Mouse (Mus musculus) adrenal gland, adult (tissue): ENCODE data around the gene Agrp.

Source experiments
- DNase-seq, 2 experiments: peaks; one replicate each; pipeline ENCODE4 v3.0.0; 2022 to 2023; ENCODE audit warnings: low spot score in 1 of 2; ENCODE audit not compliant: inconsistent age in 2 of 2

Agrp gene

DNA sequence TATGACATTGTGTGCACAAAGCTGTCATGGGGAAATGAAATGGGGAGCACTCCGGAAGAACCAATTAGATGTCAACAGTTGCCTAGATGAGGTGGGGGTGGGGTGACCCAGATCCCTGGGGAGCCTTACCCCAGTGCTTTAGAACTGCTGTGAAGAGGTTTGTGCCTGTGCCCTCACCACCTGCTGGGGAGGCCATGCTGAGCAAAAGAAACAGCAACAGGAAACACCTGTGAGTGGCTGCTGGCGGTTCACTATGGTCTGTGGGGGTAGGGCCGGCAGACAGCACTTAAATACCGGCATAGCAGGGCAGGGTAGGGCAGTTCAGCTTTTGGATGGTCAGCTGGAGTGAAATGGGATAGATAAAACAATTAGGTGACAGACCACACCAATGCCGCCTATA is 14.1 kb downstream of the Agrp start:
- DNase-seq: no peak

- DNase-seq: peak; percentile 90 to 97
These were observed 14.7 kb downstream of the Agrp start for GRCm38 (mm10) chr8:105622421-105622920.

DNA sequence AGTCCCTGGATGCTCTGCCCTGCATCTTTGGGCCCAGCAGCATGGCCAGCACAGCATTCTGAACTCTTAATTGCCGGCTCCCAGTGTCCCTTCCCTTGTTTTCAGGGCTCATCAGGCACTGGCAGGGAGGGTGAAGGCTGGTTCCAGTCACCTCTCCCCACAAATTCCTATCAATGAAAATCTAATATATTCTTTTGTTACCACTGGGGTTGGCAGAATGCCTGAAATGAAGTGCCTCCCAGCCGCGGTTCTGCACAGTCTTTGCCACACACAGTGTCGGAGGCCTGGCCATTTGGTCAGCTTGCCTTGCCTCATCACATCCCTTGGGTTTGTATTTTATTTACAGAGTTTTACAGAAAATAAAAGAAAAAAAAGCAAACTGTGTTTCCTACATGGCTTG is 15.4 kb downstream of the Agrp start:
- DNase-seq: no peak

GRCm38 (mm10) chr8:105620946-105621720 is 16.1 kb downstream of the Agrp start:
- peak in 1 of 2 experiments; percentile 32 for DNase-seq

DNA sequence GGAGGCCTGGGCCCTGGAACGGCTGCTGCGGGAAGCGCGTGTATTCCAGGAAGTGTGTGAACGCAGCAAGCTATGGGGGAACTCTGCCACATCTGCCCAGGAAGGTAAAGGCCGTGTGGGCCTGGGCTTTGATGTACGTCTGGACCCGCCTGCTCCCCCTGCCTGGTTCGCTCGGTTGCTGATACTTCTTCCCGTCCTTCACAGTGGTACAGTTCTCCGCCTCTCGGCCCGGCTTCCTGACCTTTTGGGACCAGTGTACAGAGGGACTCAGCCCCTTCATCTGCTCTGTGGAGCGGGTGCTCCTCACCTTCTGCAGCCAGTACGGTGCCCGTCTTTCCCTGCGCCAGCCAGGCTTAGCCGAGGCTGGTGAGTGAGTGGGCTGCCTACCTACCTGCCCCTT is 17.0 kb downstream of the Agrp start:
- no peak for DNase-seq

DNA sequence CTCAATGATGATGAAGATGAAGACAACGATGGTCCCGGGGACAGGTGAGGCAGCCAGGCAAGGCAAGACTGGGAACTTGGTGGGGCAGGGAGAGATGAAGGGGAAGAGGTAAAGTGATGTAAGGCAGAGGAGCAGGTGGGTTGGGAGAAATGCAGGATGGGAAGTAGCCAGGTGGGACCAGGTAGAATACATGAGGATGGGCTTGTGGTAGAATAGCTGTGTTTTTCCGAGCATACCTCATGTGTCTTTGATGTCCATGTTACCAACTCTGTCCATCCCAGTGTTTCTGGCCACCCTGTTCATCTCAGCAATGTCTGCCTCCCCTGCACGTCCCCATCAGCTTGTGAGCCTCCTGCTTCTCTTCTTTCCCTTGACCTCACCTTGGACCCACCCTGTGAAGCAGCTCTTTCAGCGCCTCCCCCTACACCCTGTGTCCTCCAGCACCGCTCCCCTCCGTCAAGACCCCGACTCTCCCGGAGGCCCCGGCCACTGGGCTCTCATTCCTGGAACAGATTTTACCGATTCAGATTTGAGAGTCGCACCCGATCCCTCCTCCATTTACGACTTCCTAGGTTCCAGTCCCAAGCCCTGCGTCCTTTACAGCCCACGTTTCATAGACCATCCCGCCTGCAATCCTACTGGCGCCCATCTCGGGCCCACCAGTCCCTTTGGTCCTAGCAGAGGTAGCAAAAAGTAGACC is 18.2 kb downstream of the Agrp start:
- DNase-seq: no peak

- DNase-seq: no peak
These were observed 18.9 kb downstream of the Agrp start for GRCm38 (mm10) chr8:105618279-105618634.

DNA sequence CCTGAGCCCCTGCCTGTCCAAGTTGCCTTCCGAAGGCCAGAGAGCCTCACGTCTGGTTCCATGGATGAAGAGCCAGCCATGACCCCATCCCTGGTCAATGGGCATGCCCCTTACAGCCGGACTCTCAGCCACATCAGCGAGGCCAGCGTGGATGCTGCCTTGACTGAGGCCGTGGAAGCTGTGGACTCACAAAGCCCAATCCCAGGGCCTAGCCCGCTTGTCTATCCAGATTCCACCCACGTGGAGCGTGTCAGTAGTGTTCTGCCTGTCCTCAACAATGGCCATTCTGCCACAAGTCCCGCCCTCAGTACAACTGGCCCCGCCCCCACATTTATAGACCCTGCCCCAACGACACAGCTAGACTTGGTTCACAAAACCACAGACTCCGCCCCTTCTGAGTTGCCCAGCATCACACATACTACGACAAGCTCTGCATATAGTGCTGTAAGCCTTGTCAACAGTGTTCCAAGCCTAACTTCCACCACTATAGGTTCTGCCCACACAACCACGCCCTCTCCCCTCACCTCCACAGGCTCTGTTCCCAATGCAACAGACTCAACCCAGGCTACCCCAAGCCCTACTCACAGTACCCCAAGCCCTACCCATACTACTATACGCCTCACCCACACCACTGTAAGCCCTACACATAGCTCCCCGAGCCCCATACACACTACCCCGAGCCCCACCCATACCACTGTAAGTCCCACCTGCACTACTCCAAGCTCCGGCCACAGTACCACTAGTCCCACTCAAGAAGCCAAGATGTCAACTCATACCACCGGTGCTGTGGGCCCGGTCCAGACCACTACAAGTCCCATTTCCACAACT is 19.5 kb downstream of the Agrp start:
- DNase-seq: peak in 1 of 2 experiments; percentile 33

- no peak for DNase-seq
These were observed 21.3 kb downstream of the Agrp start for GRCm38 (mm10) chr8:105615942-105616341.

GRCm38 (mm10) chr8:105613830-105614511 is 23.2 kb downstream of the Agrp start:
- peak; percentile 82 to 87 for DNase-seq

- DNase-seq: peak; percentile 73 to 87
These were observed 24.2 kb downstream of the Agrp start for GRCm38 (mm10) chr8:105613037-105613436.

GRCm38 (mm10) chr8:105611836-105612235 is 25.4 kb downstream of the Agrp start:
- DNase-seq: no peak

DNA sequence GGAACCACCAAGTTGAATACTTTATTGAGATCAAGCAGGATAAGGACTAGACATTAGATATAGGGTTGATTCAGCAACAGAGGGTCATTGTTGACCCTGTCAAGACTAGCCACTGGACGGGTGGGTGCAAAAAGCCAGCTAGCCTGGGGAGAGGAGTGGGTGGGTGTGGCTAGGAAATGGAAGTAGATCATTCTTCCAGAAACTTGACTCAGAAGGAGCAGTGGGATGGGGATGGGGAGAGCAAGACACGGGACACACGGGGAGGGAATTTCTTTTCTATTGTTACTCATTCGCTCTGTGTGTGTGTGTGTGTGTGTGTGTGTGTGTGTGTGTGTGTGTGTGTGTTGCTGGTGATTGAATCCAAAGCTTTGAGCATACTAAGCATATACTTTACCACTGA is 27.4 kb downstream of the Agrp start:
- DNase-seq: peak in 1 of 2 experiments; percentile 34

- DNase-seq: peak in 1 of 2 experiments; percentile 33
These were observed 27.8 kb downstream of the Agrp start for GRCm38 (mm10) chr8:105609355-105609754.

DNA sequence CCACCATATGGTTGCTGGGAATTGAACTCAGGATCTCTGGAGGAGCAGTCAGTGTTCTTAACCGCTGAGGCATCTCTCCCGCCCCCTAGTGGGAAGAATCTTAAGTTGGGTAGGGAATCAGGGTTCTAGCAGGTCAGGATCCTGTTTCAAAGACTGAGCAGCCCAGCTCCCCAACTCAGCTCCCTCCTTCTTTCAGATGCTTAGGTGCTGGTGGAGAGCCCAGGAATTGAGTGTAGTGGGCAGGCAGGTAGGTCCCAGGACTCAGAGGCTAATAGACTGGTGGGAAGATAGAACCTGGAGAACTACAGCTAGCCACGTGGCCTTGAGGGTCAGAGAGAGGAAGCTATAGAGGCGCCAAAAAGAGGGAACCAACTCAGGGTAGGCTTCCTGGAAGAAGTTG is 29.5 kb downstream of the Agrp start:
- peak; percentile 45 to 81 for DNase-seq

DNA sequence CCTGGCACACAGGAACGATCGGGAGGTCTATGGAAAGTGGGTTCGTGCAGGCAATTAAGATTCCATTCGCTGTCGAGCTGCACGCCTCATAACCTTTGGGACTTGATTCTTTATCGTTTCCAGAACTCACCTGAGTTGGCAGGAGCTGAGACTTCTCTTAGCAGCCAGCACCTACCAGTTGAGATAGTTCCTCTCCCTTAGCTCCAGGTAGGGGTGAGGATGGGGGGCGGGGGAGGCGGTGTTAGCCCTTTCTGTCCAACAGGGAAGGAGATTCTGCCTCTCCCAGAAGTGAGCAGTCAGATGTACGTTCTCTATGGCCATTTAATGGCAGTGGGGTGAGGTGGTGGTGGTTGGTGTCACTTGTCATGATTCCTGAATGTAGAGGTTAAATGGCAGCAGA is 30.1 kb downstream of the Agrp start:
- no peak for DNase-seq

DNA sequence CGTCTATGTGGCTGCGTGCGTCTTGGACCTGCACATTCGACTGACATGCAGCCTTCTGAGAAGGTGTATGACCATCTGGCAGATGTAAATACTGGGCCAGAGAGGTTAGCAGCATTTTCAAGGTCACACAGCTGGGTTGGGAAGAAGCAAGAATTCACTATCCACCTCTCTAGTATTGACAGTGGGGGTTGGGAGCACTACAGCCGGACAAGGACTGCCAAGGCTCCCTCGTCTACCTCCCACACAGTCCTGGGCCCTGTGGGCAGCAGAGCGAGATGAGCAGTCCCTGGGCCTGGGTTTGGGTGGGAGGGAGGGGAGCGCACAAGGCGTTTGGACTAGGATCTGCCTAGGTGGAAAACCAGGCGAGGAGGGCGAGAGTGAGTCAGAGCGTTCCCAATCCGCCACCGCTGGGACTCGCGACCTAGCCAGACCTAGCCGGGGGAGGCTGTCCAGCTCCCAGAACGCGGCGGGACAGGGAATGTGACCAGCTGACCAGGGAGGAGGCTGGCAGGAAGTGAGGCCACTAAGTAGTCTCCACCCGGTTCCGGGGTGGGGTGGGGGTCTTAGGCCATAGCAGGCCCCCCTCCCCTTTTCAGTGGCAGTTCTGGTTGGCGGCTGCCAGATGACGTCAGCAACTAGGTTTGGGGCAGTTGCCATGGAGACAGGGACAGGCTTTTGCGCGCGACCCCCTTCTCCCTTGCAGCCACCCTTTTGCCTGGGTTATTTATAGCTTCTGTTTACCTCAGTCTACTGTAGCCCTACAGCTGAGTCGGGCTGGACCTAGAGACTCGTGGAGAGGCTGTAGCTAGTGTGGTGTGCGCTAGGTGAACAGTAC is 30.8 kb downstream of the Agrp start:
- DNase-seq: peak; percentile 88 to 94

DNA sequence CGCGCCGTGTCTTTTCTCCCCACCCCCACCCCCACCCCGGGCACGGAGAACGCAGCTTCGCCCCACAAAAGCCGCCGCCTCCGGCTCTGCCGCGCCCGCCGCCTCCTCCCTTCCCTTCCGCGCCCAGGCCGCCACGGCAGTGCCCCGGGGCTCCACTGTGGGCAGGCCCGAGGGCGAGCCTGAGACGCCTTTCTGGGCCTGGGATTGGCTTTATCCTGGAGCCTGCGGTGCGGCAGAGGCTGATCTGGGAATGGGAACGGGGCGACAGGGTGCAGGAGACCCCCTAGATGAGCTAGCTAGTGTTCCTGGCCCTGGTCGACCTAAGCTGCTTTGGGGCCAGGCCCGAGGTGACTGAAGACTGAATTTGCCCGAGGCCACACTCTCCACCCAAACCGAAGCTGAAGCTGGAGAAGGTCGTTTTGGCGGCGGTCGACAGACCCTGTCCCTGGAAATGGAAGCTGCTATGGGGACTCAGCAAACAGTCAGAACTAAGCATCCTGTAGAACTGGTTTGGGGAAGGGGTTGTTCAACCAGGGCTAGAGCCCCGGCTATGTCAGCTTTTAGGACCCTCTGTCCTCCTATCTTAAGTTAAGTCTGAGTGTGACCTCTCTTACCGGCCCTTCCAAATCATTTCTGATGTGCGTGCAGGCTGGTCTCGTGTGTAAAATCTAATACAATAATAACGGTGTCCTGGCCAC is 31.6 kb downstream of the Agrp start:
- peak; percentile 62 to 88 for DNase-seq

DNA sequence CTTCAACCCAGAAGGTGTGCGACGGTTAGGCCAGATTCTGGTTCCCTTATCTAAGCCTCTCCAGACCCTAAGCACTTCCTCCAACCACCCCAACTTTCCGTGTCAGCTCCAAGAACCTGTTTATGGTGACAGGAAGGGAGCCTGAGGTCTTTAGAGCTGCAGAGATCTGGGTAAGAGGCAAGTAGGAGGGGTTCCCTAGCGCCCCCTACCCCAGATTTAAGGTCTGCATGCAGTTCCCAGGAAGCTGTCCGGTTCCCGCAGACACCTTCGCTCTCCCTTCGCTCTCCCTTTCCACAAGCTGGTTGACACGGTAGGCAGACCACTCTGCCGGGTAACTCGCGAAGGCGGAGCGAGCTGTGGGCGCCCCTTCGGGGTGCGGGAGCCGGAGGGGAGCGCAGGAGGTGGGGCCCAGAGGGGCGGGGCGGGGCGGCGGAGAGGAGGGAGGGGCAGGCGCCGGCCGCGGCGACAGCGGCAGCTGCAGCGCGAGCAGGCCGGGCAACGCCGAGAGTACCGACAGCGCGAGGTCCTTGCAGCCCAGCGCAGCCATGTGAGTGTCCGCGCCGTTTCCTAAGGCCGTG is 32.3 kb downstream of the Agrp start, which contains the start of gene Ripor1:
Gene Ripor1 (plus strand): TSS at position 452 of the 578 bp plus-strand sequence.
- DNase-seq: peak; percentile 84 to 95
